ENCODE assay signal across 29 mouse cellular contexts in genomic region chr8:119572411-119572810, GRCm38 (mm10). TPM values are rescaled to one million over a fixed set of nuclear protein-coding genes. Genes with fewer than 3 reads are reported as not detected.
DNase-seq lines count a peak whose midpoint lies in the region; ATAC-seq and TF ChIP-seq lines count a peak whose summit lies in the region.
"Had no signal": no experiment of that assay in that cellular context is flagged by ENCODE, and none has a peak within 500 bp of the region (broad histone marks: within the 10 kb centered on the region; RNA-seq: fewer than 3 reads in every experiment).

No protein-coding gene starts in this region.

- no peak overlapping the region for H3K9ac ChIP-seq in intestine, postnatal 0 days (ENCODE audit: low read depth, low read length)
- H3K9ac ChIP-seq in intestine, embryonic 15.5 days: no peak overlapping the region
- H3K9ac ChIP-seq: embryonic facial prominence, embryonic 12.5 days; heart, embryonic 15.5 days; lung, embryonic 15.5 days; midbrain, embryonic 13.5 days had no signal

- no peaks in the 10 kb centered on the region for H3K9me3 ChIP-seq in intestine, postnatal 0 days (ENCODE audit: control insufficient read depth)
- no peaks in the 10 kb centered on the region for H3K9me3 ChIP-seq in intestine, embryonic 15.5 days
- H3K9me3 ChIP-seq in G1E (replicated peaks): no peaks in the 10 kb centered on the region
- H3K9me3 ChIP-seq: embryonic facial prominence, embryonic 12.5 days; heart, embryonic 15.5 days; lung, embryonic 15.5 days; midbrain, embryonic 13.5 days had no signal

- no peak for DNase-seq in G1E (ENCODE audit: low spot score)
- DNase-seq in lung, adult 2 months: peak; percentile 20
- no peak for DNase-seq in left cerebral cortex, adult 8-10 months (ENCODE audit: low spot score in 2 of 2)
- no peak for DNase-seq in cerebellum, postnatal 4 days (ENCODE audit: low spot score in 2 of 2)
- DNase-seq: adrenal gland, adult 8-10 months; cerebellum, adult 9-11 months; gastrocnemius, postnatal 25 days; kidney, adult 9 months; kidney, postnatal 36 days; layer of hippocampus, adult 9-11 months; right cerebral cortex, postnatal 25 days had no signal

- H3K27ac ChIP-seq in intestine, postnatal 0 days (ENCODE audit: low read depth, low read length): no peak overlapping the region
- H3K27ac ChIP-seq in intestine, embryonic 15.5 days: no peak overlapping the region; the same call in 1 of the 2 replicates
- H3K27ac ChIP-seq: embryonic facial prominence, embryonic 12.5 days; heart, embryonic 15.5 days; left cerebral cortex, adult 2 months; lung, embryonic 15.5 days; midbrain, embryonic 13.5 days had no signal

- H3K4me1 ChIP-seq in intestine, postnatal 0 days (replicated peaks; ENCODE audit: control insufficient read depth, insufficient read depth, low read length): 0 out of 2 replicates have a peak, but pooled peaks cover 9% of the 10 kb centered on the region
- peaks cover 2% of the 10 kb centered on the region; the same call in 1 of the 2 replicates for H3K4me1 ChIP-seq in intestine, embryonic 15.5 days (replicated peaks)
- peaks cover 65% of the 10 kb centered on the region for H3K4me1 ChIP-seq in G1E (ENCODE audit: insufficient read depth, low read depth, low read length)
- H3K4me1 ChIP-seq in lung, adult 2 months (ENCODE audit: control insufficient read depth, insufficient read depth, low read length): peaks cover 10% of the 10 kb centered on the region

- WGBS in intestine, postnatal 0 days: 35% methylated on average over 4 of the region's 4 CpGs
- WGBS in intestine, embryonic 15.5 days: 66% methylated on average over 4 of the region's 4 CpGs
- WGBS in lung, adult 2 months: 67% methylated on average over 4 of the region's 4 CpGs

- no peak for TF ChIP-seq POLR2A in lung, adult 2 months (IDR thresholded peaks at IDR 0.05; ENCODE audit: borderline replicate concordance, extremely low read depth, low read depth, low read length)

- ATAC-seq in intestine, postnatal 0 days: no peak
- no peak for ATAC-seq in intestine, embryonic 15.5 days
- no peak for ATAC-seq in G1E (ENCODE audit: extremely low read depth, insufficient number of reproducible peaks, low FRiP score, poor library complexity, severe bottlenecking)
- ATAC-seq in megakaryocyte progenitor cell, adult 5-6 weeks (replicated peaks; ENCODE audit: poor library complexity): 0 out of 2 replicates have a peak, but pooled peaks have one; percentile 2
- ATAC-seq in activated CD4-positive, CD25-positive, alpha-beta regulatory T cell, adult 4 months: no peak
- ATAC-seq: forebrain, embryonic 14.5 days; inflammation-experienced regulatory T-cells, adult 6 months; midbrain, embryonic 13.5 days had no signal

- peaks cover 4% of the 10 kb centered on the region; the same call in 1 of the 2 replicates for H3K36me3 ChIP-seq in intestine, postnatal 0 days (ENCODE audit: control insufficient read depth, insufficient read depth)
- H3K36me3 ChIP-seq in intestine, embryonic 15.5 days: no peaks in the 10 kb centered on the region
- peaks cover 56% of the 10 kb centered on the region for H3K36me3 ChIP-seq in G1E (replicated peaks)
- H3K36me3 ChIP-seq: embryonic facial prominence, embryonic 12.5 days; lung, embryonic 15.5 days had no signal

- peak; percentile 32 for TF ChIP-seq CTCF in intestine, postnatal 0 days (IDR thresholded peaks at IDR 0.05; ENCODE audit: low read depth)
- no peak for TF ChIP-seq CTCF in G1E (IDR thresholded peaks at IDR 0.05; ENCODE audit: low read depth, low read length)
- no peak for TF ChIP-seq CTCF in lung, adult 2 months (IDR thresholded peaks at IDR 0.05; ENCODE audit: insufficient read depth, low read length)

- H3K27me3 ChIP-seq in intestine, postnatal 0 days (replicated peaks; ENCODE audit: control insufficient read depth, insufficient read depth, low read length): no peaks in the 10 kb centered on the region
- H3K27me3 ChIP-seq in intestine, embryonic 15.5 days (replicated peaks): no peaks in the 10 kb centered on the region
- H3K27me3 ChIP-seq in G1E (ENCODE audit: insufficient read depth, low read length): no peaks in the 10 kb centered on the region

- H3K4me3 ChIP-seq in intestine, postnatal 0 days (ENCODE audit: low read depth, low read length): no peak overlapping the region
- no peak overlapping the region for H3K4me3 ChIP-seq in intestine, embryonic 15.5 days (replicated peaks)
- H3K4me3 ChIP-seq in G1E (ENCODE audit: low read depth, low read length): peak overlapping the region; percentile 31; the same call in 1 of the 2 replicates
- H3K4me3 ChIP-seq in lung, adult 2 months (replicated peaks; ENCODE audit: extremely low read depth, low read depth, low read length): no peak overlapping the region
- H3K4me3 ChIP-seq: embryonic facial prominence, embryonic 12.5 days; erythroblast, embryonic 14.5 days; left cerebral cortex, adult 2 months; lung, embryonic 15.5 days; midbrain, embryonic 13.5 days; myocyte had no signal

- H3K4me2 ChIP-seq in intestine, postnatal 0 days (replicated peaks; ENCODE audit: low read depth): peak overlapping the region; percentile 3; the same call in 1 of the 2 replicates
- H3K4me2 ChIP-seq in intestine, embryonic 15.5 days (replicated peaks): no peak overlapping the region
- H3K4me2 ChIP-seq: embryonic facial prominence, embryonic 12.5 days; heart, embryonic 15.5 days; lung, embryonic 15.5 days; midbrain, embryonic 13.5 days had no signal

RNA-seq across cellular contexts. Expression of gene Hsdl1, which starts 2.6 kb away (rescaled TPM):
- 21.6 and 21.8 TPM in 2 replicates for polyA plus RNA-seq in intestine, postnatal 0 days (2015; fragmentation: Nextera tagmentation; extraction: Ambion mirVana)
- polyA plus RNA-seq in intestine, embryonic 15.5 days (2015; fragmentation: Nextera tagmentation; extraction: Ambion mirVana): 28.8 and 32.6 TPM in 2 replicates
- total RNA-seq in G1E (2014; fragmentation: Nextera tagmentation) (19.3 and 22.7 TPM in 2 replicates), G1E (2017) (56.7 and 58.0 TPM in 2 replicates)
- 38.7 and 42.2 TPM in 2 replicates for polyA plus RNA-seq in G1E (2012)
- polyA plus RNA-seq in lung, adult 2 months (2012; rRNA removed): 24.1 and 27.7 TPM in 2 replicates
- total RNA-seq in megakaryocyte progenitor cell, adult 5-6 weeks (2015): 13.0 and 13.1 TPM in 2 replicates
- total RNA-seq in megakaryocyte progenitor cell, adult 5-6 weeks (2017): 42.6 and 52.8 TPM in 2 replicates
- 10 to 100 TPM; 51.4 to 63.6 (median 55.2) TPM for total RNA-seq in left cerebral cortex, adult 8-10 months (2022)
- polyA plus RNA-seq in activated CD4-positive, CD25-positive, alpha-beta regulatory T cell, adult 4 months (2017; shearing (Covaris generic)): 10 to 100 TPM; 44.3 to 54.5 TPM

RNA-seq across cellular contexts. Expression of gene Dnaaf1, which starts 2.6 kb away (rescaled TPM):
- 3.6 and 4.2 TPM in 2 replicates for polyA plus RNA-seq in intestine, postnatal 0 days (2015; fragmentation: Nextera tagmentation; extraction: Ambion mirVana)
- 1.4 and 2.1 TPM in 2 replicates for polyA plus RNA-seq in intestine, embryonic 15.5 days (2015; fragmentation: Nextera tagmentation; extraction: Ambion mirVana)
- total RNA-seq in G1E (2014; fragmentation: Nextera tagmentation) (not detected in 2 replicates), G1E (2017) (0.11 and 0.12 TPM in 2 replicates)
- polyA plus RNA-seq in G1E (2012): 0.10 and 0.17 TPM in 2 replicates
- polyA plus RNA-seq in lung, adult 2 months (2012; rRNA removed): 5.0 and 5.3 TPM in 2 replicates
- total RNA-seq in megakaryocyte progenitor cell, adult 5-6 weeks (2015): 0.07 TPM in 2 replicates
- 0.25 TPM in 1 of 2 replicates, not detected in the other for total RNA-seq in megakaryocyte progenitor cell, adult 5-6 weeks (2017)
- total RNA-seq in left cerebral cortex, adult 8-10 months (2022): under 1 TPM in 3 of 4 experiments, not detected in 1; 0.33 to 0.59 (median 0.44) TPM
- polyA plus RNA-seq in activated CD4-positive, CD25-positive, alpha-beta regulatory T cell, adult 4 months (2017; shearing (Covaris generic)): not detected
- total RNA-seq: adrenal gland, adult 8-10 months; gastrocnemius, postnatal 25 days; heart, adult 8-10 months; hematopoietic stem cell, adult 5-6 weeks; neutrophil, adult 5-6 weeks had no signal
- polyA plus RNA-seq: erythroblast, embryonic 14.5 days; inflammation-experienced regulatory T-cells, adult 6 months had no signal

RNA-seq across cellular contexts. Expression of gene Mbtps1, which starts 13.9 kb away (rescaled TPM):
- 32.8 and 33.3 TPM in 2 replicates for polyA plus RNA-seq in intestine, postnatal 0 days (2015; fragmentation: Nextera tagmentation; extraction: Ambion mirVana)
- polyA plus RNA-seq in intestine, embryonic 15.5 days (2015; fragmentation: Nextera tagmentation; extraction: Ambion mirVana): 83.6 and 88.8 TPM in 2 replicates
- 80.9 and 98.7 TPM in 2 replicates for total RNA-seq in G1E (2014; fragmentation: Nextera tagmentation)
- 37.3 and 40.2 TPM in 2 replicates for total RNA-seq in G1E (2017)
- 107 and 108 TPM in 2 replicates for polyA plus RNA-seq in G1E (2012)
- 76.6 and 87.4 TPM in 2 replicates for polyA plus RNA-seq in lung, adult 2 months (2012; rRNA removed)
- 36.4 and 40.2 TPM in 2 replicates for total RNA-seq in megakaryocyte progenitor cell, adult 5-6 weeks (2015)
- total RNA-seq in megakaryocyte progenitor cell, adult 5-6 weeks (2017): 38.7 and 41.3 TPM in 2 replicates
- total RNA-seq in left cerebral cortex, adult 8-10 months (2022): 10 to 100 TPM; 73.0 to 83.3 (median 78.8) TPM
- polyA plus RNA-seq in activated CD4-positive, CD25-positive, alpha-beta regulatory T cell, adult 4 months (2017; shearing (Covaris generic)): 10 to 100 TPM; 28.6 to 44.1 TPM

RNA-seq across cellular contexts. Expression of gene Taf1c, which starts 32.6 kb away (rescaled TPM):
- 5.0 and 5.1 TPM in 2 replicates for polyA plus RNA-seq in intestine, postnatal 0 days (2015; fragmentation: Nextera tagmentation; extraction: Ambion mirVana)
- polyA plus RNA-seq in intestine, embryonic 15.5 days (2015; fragmentation: Nextera tagmentation; extraction: Ambion mirVana): 10.0 and 11.7 TPM in 2 replicates
- total RNA-seq in G1E (2014; fragmentation: Nextera tagmentation): 6.6 and 7.1 TPM in 2 replicates
- 7.7 and 8.7 TPM in 2 replicates for total RNA-seq in G1E (2017)
- 53.2 and 65.0 TPM in 2 replicates for polyA plus RNA-seq in G1E (2012)
- 17.6 and 19.5 TPM in 2 replicates for polyA plus RNA-seq in lung, adult 2 months (2012; rRNA removed)
- total RNA-seq in megakaryocyte progenitor cell, adult 5-6 weeks (2015): 5.5 and 6.2 TPM in 2 replicates
- 5.8 and 11.5 TPM in 2 replicates for total RNA-seq in megakaryocyte progenitor cell, adult 5-6 weeks (2017)
- 10 to 100 TPM in 1 of 4 experiments, 1 to 10 TPM in 3; 8.6 to 10.2 (median 9.7) TPM for total RNA-seq in left cerebral cortex, adult 8-10 months (2022)
- 10 to 100 TPM in 1 of 2 experiments, 1 to 10 TPM in 1; 9.8 to 13.4 TPM for polyA plus RNA-seq in activated CD4-positive, CD25-positive, alpha-beta regulatory T cell, adult 4 months (2017; shearing (Covaris generic))

RNA-seq across cellular contexts. Expression of gene Adad2, which starts 40.1 kb away (rescaled TPM):
- polyA plus RNA-seq in intestine, postnatal 0 days (2015; fragmentation: Nextera tagmentation; extraction: Ambion mirVana): 0.08 and 0.17 TPM in 2 replicates
- polyA plus RNA-seq in intestine, embryonic 15.5 days (2015; fragmentation: Nextera tagmentation; extraction: Ambion mirVana): not detected in 2 replicates
- total RNA-seq in G1E (2014; fragmentation: Nextera tagmentation) (not detected in 2 replicates), G1E (2017) (not detected in 2 replicates)
- not detected in 2 replicates for polyA plus RNA-seq in G1E (2012)
- not detected in 2 replicates for polyA plus RNA-seq in lung, adult 2 months (2012; rRNA removed)
- total RNA-seq in megakaryocyte progenitor cell, adult 5-6 weeks (2015): not detected in 2 replicates
- total RNA-seq in megakaryocyte progenitor cell, adult 5-6 weeks (2017): not detected in 2 replicates
- 1 to 10 TPM in 3 of 4 experiments, under 1 TPM in 1; 0.50 to 1.2 (median 1.2) TPM for total RNA-seq in left cerebral cortex, adult 8-10 months (2022)
- not detected for polyA plus RNA-seq in activated CD4-positive, CD25-positive, alpha-beta regulatory T cell, adult 4 months (2017; shearing (Covaris generic))
- total RNA-seq: adrenal gland, adult 8-10 months; CH12.LX; heart, adult 8-10 months; hematopoietic stem cell, adult 5-6 weeks; neutrophil, adult 5-6 weeks had no signal
- polyA plus RNA-seq: erythroblast, embryonic 14.5 days; heart, embryonic 15.5 days; inflammation-experienced regulatory T-cells, adult 6 months; liver, embryonic 11.5 days; lung, embryonic 15.5 days; midbrain, embryonic 13.5 days; myocyte had no signal
